Mouse (Mus musculus) layer of hippocampus, adult 11-12 months (tissue): ENCODE results near the gene Gm28305.

Experiments used
- DNase-seq: peaks from one replicate; pipeline ENCODE4 v3.0.0; 2022; ENCODE audit warnings: low spot score

The Gm28305 gene

GRCm38 (mm10) chr9:104040362-104040761 lies at the start of gene Gm28305:
Gene Gm28305 (plus strand): TSS chr9:104040662.
- no peak for DNase-seq

GRCm38 (mm10) chr9:103996496-103996895 lies 44.0 kb upstream of the Gm28305 start:
- no peak for DNase-seq

DNA sequence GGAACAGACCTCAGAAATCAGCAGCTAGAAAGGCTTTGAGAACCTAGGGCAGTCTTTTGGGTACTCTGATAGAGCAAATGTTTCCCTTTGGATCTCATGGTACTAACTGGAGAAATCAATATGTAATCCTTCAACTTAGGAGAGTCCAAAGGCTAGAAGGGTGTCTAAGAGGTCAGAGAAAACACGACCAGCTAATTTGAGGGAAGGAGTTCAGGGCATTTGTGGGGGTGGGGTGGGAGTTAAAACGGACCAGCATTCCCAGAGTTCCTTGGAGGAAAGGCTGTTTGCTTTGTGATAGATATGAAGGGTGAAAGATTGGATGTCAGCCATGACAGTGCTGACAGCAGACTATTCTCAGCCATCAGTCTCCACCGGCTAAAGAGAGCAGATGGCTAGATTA lies 39.9 kb upstream of the Gm28305 start:
- DNase-seq: no peak

DNA sequence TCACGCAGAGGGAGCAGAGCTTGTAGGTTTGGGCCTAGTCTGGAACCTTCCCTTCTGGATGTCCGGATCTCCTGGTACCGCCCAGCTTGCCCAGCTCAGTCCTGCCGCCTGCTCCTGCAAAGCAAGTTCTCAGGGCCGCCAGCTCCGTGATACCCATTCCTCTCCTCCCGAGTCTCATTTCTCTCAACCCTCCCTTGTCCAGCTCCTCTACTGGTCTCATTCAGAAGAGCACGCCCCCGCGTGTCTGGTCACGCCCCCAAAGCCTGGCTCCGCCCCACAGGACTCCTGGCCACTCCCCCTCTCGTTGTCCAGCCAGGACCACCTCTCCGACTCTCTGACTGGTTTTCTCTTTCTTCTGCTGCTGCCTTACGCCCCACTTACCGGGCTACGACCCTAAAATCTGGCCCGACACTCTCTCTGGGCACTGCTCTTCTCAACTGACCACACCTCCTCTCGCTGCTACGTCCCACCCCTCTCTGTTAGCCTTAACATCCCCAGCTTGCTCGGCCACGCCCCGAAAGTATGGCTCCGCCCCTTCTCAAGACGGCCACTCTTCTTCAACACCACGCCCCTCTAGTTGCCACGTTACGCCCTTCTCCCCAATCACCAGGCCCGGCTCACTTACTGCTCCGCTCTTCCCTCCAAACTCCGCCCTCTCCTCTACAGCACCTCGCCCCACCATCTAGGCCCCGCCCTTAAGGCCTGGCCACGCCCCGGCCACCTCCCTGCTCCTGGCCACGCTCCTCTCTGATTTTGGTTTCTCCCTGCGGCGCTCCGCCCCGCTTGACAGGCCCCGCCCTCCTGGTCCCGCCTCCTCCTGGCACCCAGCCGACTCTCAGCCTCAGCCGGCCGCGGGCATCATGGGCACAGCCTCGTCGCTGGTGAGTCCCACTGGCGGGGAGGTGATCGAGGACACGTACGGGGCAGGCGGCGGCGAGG lies 38.3 kb upstream of the Gm28305 start, which contains the start of gene Nphp3:
Gene Nphp3, plus strand, starts transcription at position 624 of the 939 bp plus-strand sequence.
- DNase-seq: peak; percentile 99

- peak; percentile 74 for DNase-seq
Measured at GRCm38 (mm10) chr9:104002913-104003330, 37.5 kb upstream of the Gm28305 start.

DNA sequence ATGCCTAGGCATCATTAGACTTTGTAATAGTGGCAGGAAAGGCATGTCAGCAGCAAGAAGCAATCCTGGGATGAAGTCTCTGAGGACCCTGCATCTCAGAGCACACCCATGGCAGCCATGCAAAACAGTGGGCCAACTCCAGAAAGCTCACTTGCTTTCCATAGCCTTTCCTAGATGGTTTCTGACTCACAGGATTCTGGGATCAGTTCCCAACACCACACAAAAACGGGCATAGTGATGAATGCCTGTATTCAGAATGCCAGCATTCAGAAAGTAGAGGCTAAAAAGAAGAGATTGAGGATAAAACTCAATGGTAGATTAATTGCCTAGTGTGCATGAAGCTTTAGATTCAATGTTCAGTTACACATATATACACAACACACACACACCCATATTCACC lies 25.9 kb upstream of the Gm28305 start:
- DNase-seq: no peak

- no peak for DNase-seq
Measured at GRCm38 (mm10) chr9:104021026-104021425, 19.4 kb upstream of the Gm28305 start.

GRCm38 (mm10) chr9:104027186-104027585 lies 13.3 kb upstream of the Gm28305 start:
- no peak for DNase-seq

DNA sequence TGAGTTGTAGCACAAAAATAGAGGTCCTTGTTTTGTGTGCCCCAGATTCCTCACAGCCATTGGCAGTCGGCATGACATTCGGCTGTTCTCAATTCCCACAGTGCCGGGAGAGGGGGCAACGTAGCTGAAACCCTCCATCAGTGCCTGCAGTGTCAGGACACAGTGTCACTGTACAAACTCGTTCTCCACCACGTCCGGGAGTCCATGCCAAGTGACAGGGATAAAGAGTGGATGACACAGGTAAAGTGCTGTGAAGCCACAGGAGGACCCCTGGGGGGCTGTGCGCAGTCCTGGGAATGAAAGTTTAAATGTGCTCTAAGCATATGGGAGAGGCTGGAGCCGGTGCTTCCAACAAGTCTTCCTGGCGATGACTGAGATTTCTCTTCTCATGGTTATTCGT lies 10.6 kb upstream of the Gm28305 start:
- DNase-seq: no peak

GRCm38 (mm10) chr9:104034231-104034630 lies 6.2 kb upstream of the Gm28305 start:
- no peak for DNase-seq

- DNase-seq: no peak
Measured at GRCm38 (mm10) chr9:104034718-104035117, 5.7 kb upstream of the Gm28305 start.

DNA sequence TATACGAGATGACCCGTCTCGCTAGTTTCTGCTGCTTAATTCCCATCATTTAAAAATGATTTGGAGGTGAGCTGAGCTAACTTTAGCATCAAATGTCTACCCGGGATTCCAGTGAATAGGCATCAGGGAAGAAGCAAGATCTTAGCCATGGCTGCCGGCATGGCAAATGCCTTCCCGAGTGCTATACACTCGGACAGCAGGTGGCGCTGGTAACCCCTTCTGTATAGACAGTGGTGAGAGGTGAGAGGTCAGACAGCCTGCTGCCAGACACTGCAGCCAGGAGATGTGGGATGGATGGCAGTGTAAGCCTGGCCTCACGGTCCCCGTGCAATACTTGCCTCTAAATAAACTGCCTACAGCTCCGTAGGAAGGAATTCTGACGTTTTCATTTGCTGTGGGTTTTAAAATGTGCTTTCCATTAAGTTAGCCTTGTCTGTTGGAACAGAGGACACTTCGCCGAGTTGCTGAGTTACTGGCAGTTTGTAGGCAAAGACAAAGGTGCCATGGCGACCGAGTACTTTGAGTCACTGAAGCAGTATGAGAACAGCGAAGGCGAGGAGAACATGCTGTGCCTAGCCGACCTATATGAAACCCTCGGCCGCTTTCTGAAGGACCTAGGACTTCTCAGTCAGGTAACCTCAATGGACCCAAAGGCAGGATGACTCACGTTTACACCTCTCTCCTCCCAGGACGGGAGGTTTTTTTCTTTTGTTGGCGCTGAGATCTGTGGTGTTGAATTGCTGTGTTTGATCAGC lies 5.0 kb upstream of the Gm28305 start:
- peak; percentile 79 for DNase-seq

- DNase-seq: no peak
Measured at GRCm38 (mm10) chr9:104038266-104038665, 2.2 kb upstream of the Gm28305 start.

DNA sequence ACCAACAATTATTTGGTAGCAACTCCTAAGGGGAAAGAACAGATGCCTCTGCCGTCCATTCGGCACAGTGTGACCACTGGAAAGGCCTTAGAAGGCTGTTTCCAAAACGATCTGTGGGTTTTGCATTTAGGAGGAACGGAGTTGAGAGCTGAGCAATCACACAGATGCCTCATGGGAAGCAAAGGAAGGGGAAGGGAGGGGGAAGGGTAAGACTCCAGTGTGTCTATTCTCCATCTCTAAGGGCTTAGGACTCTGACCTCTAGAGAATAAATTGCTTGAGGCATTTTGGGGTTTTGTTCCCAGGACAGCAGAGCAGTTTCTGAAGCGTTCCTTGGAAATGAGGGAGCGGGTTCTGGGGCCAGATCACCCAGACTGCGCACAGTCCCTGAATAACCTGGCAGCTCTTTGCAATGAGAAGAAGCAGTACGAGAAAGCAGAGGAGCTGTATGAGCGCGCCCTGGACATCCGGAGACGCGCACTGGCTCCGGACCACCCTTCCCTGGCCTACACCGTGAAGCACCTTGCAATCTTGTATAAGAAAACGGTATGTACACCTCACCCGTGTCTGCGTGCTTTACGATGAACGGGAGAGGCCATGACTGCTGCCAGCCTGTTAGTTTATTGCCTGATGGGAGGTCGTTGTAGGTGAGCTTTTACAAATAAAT lies 1.3 kb upstream of the Gm28305 start:
- no peak for DNase-seq

DNA sequence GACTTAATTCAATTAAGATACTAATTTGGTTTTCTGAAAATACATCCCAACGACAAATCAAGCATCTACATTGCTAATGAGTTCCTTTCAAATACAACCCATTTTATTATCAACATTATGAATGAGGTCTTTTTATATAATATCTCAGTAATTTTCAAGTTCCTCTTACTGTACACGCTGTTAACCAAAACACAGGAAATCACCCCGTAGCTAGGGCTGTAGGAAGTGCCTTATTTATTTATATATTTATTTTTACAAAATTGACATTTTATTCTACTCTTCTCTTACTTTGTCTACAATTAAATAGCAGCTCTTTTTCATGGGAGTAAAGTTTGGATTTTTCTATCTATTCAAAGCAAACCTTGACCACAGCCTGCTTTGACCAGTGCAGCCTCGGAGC lies 720 bp upstream of the Gm28305 start:
- DNase-seq: no peak

DNA sequence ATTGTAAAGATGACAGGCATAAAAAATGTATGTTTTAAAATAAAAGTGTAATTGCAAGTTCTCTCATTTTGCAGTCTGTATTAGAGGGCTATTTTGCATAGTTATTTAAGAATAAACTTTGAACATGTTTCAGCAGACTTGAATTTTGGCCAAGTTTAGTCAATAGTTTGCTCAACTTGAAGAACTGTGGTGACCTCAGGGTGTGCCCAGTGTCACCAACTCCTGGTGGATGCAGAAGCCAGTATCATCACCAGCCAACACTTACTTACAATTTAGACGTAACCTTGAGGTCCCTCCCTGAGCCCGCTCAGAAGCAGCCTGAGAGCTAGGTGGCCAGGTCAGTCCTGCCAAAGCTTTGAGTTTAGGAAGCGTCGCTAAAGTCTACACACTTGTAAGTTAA lies 3.2 kb downstream of the Gm28305 start:
- DNase-seq: no peak

DNA sequence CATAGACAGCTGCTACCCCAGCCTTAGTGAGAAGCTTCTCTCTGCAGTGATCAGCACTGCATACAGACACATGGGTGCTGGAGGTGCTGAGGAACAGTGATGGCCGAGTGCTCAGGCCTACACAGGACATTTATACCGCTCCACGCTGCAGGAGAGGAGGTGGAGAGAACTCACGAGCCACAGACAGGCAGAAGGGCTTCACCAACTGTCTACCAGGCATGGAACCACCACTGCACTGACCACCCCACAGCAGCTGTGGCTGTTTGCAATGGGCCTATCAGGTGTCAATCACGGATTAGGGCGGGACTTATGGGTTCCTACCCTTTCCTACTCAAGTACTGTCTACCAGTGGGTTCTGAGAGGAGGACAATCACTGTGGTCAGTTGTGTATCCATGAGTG lies 10.6 kb downstream of the Gm28305 start:
- DNase-seq: no peak

- DNase-seq: peak; percentile 10
Measured at GRCm38 (mm10) chr9:104062430-104063243, 22.2 kb downstream of the Gm28305 start, which contains the start of gene Uba5. Gene Uba5 (minus strand): TSS chr9:104063134.

- DNase-seq: peak; percentile 90
Measured at GRCm38 (mm10) chr9:104063244-104063961, 22.9 kb downstream of the Gm28305 start, which contains the start of gene Acad11. Gene Acad11 (plus strand): TSS chr9:104063377.

DNA sequence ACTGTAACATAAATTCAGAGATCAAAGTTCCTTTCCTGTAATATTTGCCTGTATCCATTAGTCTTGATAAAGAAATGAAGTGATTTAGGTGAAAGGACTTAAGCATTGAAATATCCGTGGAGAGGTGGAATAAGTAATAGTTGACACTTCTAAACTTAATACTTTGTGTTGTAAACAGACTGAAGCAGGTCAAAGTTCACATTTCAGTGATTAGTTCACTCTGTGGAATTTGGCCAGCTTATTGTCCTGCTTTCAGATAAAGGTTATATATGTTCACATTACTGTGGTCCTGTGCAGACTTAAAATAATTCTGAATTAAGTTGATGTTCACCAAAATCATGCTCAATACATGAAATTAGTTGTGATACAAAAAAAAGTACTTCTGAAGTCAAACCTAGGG lies 24.1 kb downstream of the Gm28305 start:
- DNase-seq: no peak

- no peak for DNase-seq
Measured at GRCm38 (mm10) chr9:104070241-104070640, 29.8 kb downstream of the Gm28305 start.
